Mouse (Mus musculus) neural tube, embryonic 13.5 days (tissue): ENCODE measurements at regions not wholly inside any gene's neighbourhood (a gene's known extent, or its start where the extent isn't known, plus 50 kb on each side); places are given as distances from the start of the nearest gene placed in this dataset. TPM values are rescaled to one million over a fixed set of nuclear protein-coding genes. Genes with fewer than 3 reads are reported as not detected.
A peak's percentile ranks its signal among the peaks of the same experiment; 100 is the strongest.

Experiments used
- ATAC-seq: fragments of 200-750 bp; cut with Nextera tagmentation; 2 replicates; pipeline ENCODE4 v1.8.0; 2017; ENCODE audit warnings: low read depth, mild to moderate bottlenecking, moderate TSS enrichment, moderate library complexity
- H3K27ac ChIP-seq: fragments of 300-500 bp; sonication (generic); replicated peaks from 2 replicates; pipeline ENCODE4 v1.5.1; 2015; ENCODE audit warnings: moderate library complexity, mild to moderate bottlenecking, inconsistent platforms
- H3K27me3 ChIP-seq: fragments of 300-500 bp; sonication (generic); 2 replicates; pipeline ENCODE4 v1.6.1; 2015; ENCODE audit warnings: mild to moderate bottlenecking, inconsistent platforms
- H3K36me3 ChIP-seq: fragments of 300-500 bp; sonication (generic); 2 replicates; pipeline ENCODE4 v1.6.1; 2015; ENCODE audit warnings: mild to moderate bottlenecking, inconsistent platforms
- H3K4me1 ChIP-seq: fragments of 300-500 bp; sonication (generic); replicated peaks from 2 replicates; pipeline ENCODE4 v1.6.1; 2015; ENCODE audit warnings: inconsistent platforms
- H3K4me2 ChIP-seq: fragments of 300-500 bp; sonication (generic); 2 replicates; pipeline ENCODE4 v1.6.1; 2015; ENCODE audit warnings: inconsistent platforms, mild to moderate bottlenecking, moderate library complexity
- H3K4me3 ChIP-seq: fragments of 300-500 bp; sonication (generic); 2 replicates; pipeline ENCODE4 v1.5.1; 2015; ENCODE audit warnings: mild to moderate bottlenecking, inconsistent platforms
- H3K9ac ChIP-seq: fragments of 300-500 bp; sonication (generic); 2 replicates; pipeline ENCODE4 v1.6.1; 2015; ENCODE audit warnings: moderate library complexity, mild to moderate bottlenecking, inconsistent platforms
- H3K9me3 ChIP-seq: fragments of 300-500 bp; sonication (generic); 2 replicates; pipeline ENCODE4 v1.6.1; 2016; ENCODE audit warnings: inconsistent platforms
- WGBS: fragments of 180-500 bp; shearing (Covaris S2); methylation state at CpG from one replicate; pipeline ENCODE4 v1.1.7; 2015; 5-methylcytosine and 5-hydroxymethylcytosine counted together
- microRNA-seq: library from miRNA; unstranded; fragments of <30 nt; microRNA quantifications from one replicate; pipeline ENCODE4, GENCODE M21; 2016

GRCm38 (mm10) chr8:109419029-109419596 is 74.7 kb upstream of the Pmfbp1 start:
- Histone ChIP-seq H3K9ac (peak overlapping the region; percentile 64), H3K27ac (peak overlapping the region; percentile 88), H3K9me3 (no peaks in the 10 kb centered on the region), H3K4me2 (no peak overlapping the region), H3K27me3 (no peaks in the 10 kb centered on the region), H3K4me3 (no peak overlapping the region), H3K4me1 (peaks cover 39% of the 10 kb centered on the region), H3K36me3 (no peaks in the 10 kb centered on the region)
- no peak for ATAC-seq
- whole genome bisulfite sequencing = 34% methylated on average over 4 of the region's 4 CpGs

- Histone ChIP-seq H3K9me3 (no peaks in the 10 kb centered on the region), H3K4me3 (no peak overlapping the region), H3K36me3 (no peaks in the 10 kb centered on the region), H3K27me3 (no peaks in the 10 kb centered on the region), H3K27ac (no peak overlapping the region), H3K4me1 (peaks cover 5% of the 10 kb centered on the region), H3K9ac (no peak overlapping the region), H3K4me2 (no peak overlapping the region)
- WGBS = 74% methylated on average over 5 of the region's 5 CpGs
- ATAC-seq = no peak
These were observed 69.8 kb upstream of the Pmfbp1 start for GRCm38 (mm10) chr8:109424004-109424403.

- no peak for ATAC-seq
- Histone ChIP-seq H3K9me3 (no peaks in the 10 kb centered on the region), H3K36me3 (no peaks in the 10 kb centered on the region), H3K4me1 (no peaks in the 10 kb centered on the region), H3K27ac (no peak overlapping the region), H3K9ac (no peak overlapping the region), H3K4me3 (no peak overlapping the region), H3K4me2 (no peak overlapping the region), H3K27me3 (no peaks in the 10 kb centered on the region)
- WGBS = 67% methylated on average over 9 of the region's 9 CpGs
These were observed 65.3 kb upstream of the Pmfbp1 start for GRCm38 (mm10) chr8:109428551-109428950.

- Histone ChIP-seq H3K9me3 (no peaks in the 10 kb centered on the region), H3K9ac (no peak overlapping the region), H3K27me3 (no peaks in the 10 kb centered on the region), H3K4me3 (no peak overlapping the region), H3K36me3 (no peaks in the 10 kb centered on the region), H3K4me2 (no peak overlapping the region), H3K27ac (no peak overlapping the region), H3K4me1 (peaks cover 13% of the 10 kb centered on the region)
- WGBS = 94% methylated on average over 12 of the region's 12 CpGs
- ATAC-seq = no peak
These were observed 59.3 kb upstream of the Pmfbp1 start for GRCm38 (mm10) chr8:109434538-109434937.

DNA sequence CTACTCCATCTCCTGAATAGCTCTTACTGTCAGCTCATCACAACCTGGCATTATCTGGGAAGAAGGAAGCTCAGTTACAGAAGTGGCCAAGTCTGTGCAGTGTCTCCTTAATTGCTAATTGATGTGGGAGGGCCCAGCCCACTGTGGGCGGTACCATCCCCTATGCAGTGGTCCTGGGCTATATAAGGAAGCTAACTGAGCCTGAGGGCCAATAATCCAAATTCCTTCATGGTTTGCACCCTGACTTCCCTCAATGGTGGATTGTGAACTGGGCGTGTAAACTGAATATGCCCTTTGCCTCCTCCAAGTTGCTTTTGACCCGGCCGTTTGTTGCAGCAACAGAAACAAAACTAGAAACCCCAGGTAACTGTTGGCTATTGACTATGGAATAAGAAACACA is 57.8 kb upstream of the Pmfbp1 start:
- 87% methylated on average over 4 of the region's 4 CpGs for WGBS
- Histone ChIP-seq H3K27me3 (no peaks in the 10 kb centered on the region), H3K4me1 (peaks cover 13% of the 10 kb centered on the region), H3K9ac (no peak overlapping the region), H3K4me3 (no peak overlapping the region), H3K4me2 (peak overlapping the region; percentile 53; the same call in 1 of the 2 replicates), H3K9me3 (no peaks in the 10 kb centered on the region), H3K27ac (peak overlapping the region; percentile 87), H3K36me3 (no peaks in the 10 kb centered on the region)
- ATAC-seq = no peak

GRCm38 (mm10) chr8:109436830-109437567 is 56.8 kb upstream of the Pmfbp1 start:
- Histone ChIP-seq H3K4me2 (peak overlapping the region; percentile 53), H3K4me3 (peak overlapping the region; percentile 9), H3K27ac (peak overlapping the region; percentile 87), H3K9ac (peak overlapping the region; percentile 57), H3K36me3 (no peaks in the 10 kb centered on the region), H3K9me3 (no peaks in the 10 kb centered on the region), H3K4me1 (peaks cover 13% of the 10 kb centered on the region), H3K27me3 (no peaks in the 10 kb centered on the region)
- peak; percentile 77 for ATAC-seq
- 15% methylated on average over 19 of the region's 19 CpGs for WGBS

DNA sequence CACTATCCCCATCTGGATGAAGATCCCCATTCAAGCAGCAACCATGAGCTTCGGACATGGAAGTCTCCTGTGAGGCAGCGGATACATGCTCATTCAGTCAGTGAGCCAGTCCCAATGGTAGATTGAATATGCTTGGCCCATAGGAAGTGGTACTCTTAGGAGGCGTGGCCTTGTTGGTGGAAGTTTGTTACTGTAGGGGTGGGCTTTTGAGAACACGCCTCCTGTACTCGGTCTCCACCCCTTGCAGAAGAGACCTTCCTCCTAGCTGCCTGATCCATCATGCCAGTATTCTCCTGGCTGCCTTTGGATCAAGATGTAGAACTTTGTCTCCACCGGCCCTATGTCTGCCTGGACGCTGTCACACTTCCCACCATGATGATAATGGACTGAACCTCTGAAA is 55.3 kb upstream of the Pmfbp1 start:
- Histone ChIP-seq H3K36me3 (no peaks in the 10 kb centered on the region), H3K9ac (no peak overlapping the region), H3K27ac (no peak overlapping the region), H3K27me3 (no peaks in the 10 kb centered on the region), H3K9me3 (no peaks in the 10 kb centered on the region), H3K4me2 (no peak overlapping the region), H3K4me1 (peaks cover 13% of the 10 kb centered on the region), H3K4me3 (no peak overlapping the region)
- 92% methylated on average over 7 of the region's 7 CpGs for WGBS
- no peak for ATAC-seq

Small RNA genes lying in the stretch of these regions (microRNA-seq; reads per million reads assigned to microRNA genes)
- gene Gm23163 = not detected
